In the genomic region with DNA sequence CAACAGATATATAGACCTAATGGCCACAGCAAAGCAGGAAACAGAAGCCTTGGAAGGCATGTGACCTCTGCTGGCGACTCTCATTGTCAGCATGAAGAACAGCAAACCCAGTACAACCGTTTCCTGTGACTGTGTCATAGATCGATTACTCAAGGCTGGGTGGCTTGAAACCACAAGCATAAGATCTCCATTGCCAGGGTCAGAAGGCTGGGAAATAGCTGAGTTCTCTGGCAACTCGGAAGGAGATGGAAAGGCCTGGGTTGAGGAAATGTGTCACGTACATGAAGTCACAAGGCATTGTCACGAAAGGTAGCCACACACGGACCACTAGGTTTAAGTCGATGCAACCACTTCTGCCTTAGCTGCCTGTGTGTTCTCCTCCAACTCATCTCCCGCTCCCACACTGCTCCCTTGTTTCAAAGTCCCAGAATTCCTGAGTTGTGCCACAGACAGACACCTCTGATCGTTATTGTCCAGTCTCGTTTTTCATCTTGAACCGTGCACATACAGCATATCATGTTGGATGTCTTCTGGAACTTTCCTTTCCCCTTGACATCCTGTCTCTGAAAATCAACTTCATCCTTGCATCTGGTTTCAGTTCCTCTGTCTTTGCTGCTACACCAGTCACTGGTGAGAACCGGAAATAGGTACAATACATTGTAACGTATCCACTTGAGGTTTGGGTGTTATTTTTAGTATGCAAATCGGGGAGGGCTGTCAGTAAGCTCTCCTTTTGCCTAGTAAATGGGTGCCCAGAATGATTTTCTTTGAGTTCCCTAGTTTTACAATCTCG, we compare ENCODE assay signal across 8 mouse cellular contexts. TPM values are rescaled to one million over a fixed set of nuclear protein-coding genes. Genes with fewer than 3 reads are reported as not detected.
DNase-seq lines count a peak whose midpoint lies in the region; ATAC-seq lines count a peak whose summit lies in the region.

No protein-coding gene starts in this region.

- WGBS in neural tube, embryonic 11.5 days: 88% methylated on average over 16 of the region's 16 CpGs
- 86% methylated on average over 16 of the region's 16 CpGs for WGBS in neural tube, embryonic 15.5 days
- 58% methylated on average over 16 of the region's 16 CpGs for WGBS in heart, embryonic 15.5 days

- H3K4me1 ChIP-seq in neural tube, embryonic 11.5 days (ENCODE audit: control insufficient read depth, insufficient read depth, low read length): 0 out of 2 replicates have a peak, but pooled peaks cover 1% of the 10 kb centered on the region
- H3K4me1 ChIP-seq in neural tube, embryonic 15.5 days: peaks cover 4% of the 10 kb centered on the region
- H3K4me1 ChIP-seq in heart, embryonic 15.5 days (replicated peaks): peaks cover 16% of the 10 kb centered on the region

- no peak overlapping the region for H3K27ac ChIP-seq in neural tube, embryonic 11.5 days (ENCODE audit: low read depth, low read length)
- H3K27ac ChIP-seq in neural tube, embryonic 15.5 days (replicated peaks): no peak overlapping the region
- peak overlapping the region; percentile 50 for H3K27ac ChIP-seq in heart, embryonic 15.5 days

- no peak overlapping the region for H3K9ac ChIP-seq in neural tube, embryonic 11.5 days (ENCODE audit: low read length)
- H3K9ac ChIP-seq in neural tube, embryonic 15.5 days (replicated peaks): no peak overlapping the region
- no peak overlapping the region for H3K9ac ChIP-seq in heart, embryonic 15.5 days

- no peaks in the 10 kb centered on the region for H3K27me3 ChIP-seq in neural tube, embryonic 11.5 days (ENCODE audit: control insufficient read depth, insufficient read depth, low read length)
- no peaks in the 10 kb centered on the region for H3K27me3 ChIP-seq in neural tube, embryonic 15.5 days (replicated peaks)
- no peaks in the 10 kb centered on the region for H3K27me3 ChIP-seq in heart, embryonic 15.5 days

- ATAC-seq in neural tube, embryonic 11.5 days (ENCODE audit: insufficient read depth, low FRiP score, low TSS enrichment): no peak
- no peak for ATAC-seq in neural tube, embryonic 15.5 days (ENCODE audit: low FRiP score)
- ATAC-seq in heart, embryonic 15.5 days (replicated peaks; ENCODE audit: insufficient number of reproducible peaks, insufficient read depth, low FRiP score, low read depth): no peak
- peak; percentile 62 for ATAC-seq in megakaryocyte progenitor cell, adult 5-6 weeks (replicated peaks; ENCODE audit: poor library complexity)
- ATAC-seq in cerebellum, adult (ENCODE audit: insufficient number of reproducible peaks, low FRiP score, low TSS enrichment): no peak

- no peaks in the 10 kb centered on the region; the same call in 1 of the 2 replicates for H3K36me3 ChIP-seq in neural tube, embryonic 11.5 days (ENCODE audit: control insufficient read depth, insufficient read depth, low read length)
- H3K36me3 ChIP-seq in neural tube, embryonic 15.5 days: no peaks in the 10 kb centered on the region
- H3K36me3 ChIP-seq in heart, embryonic 15.5 days: no peaks in the 10 kb centered on the region

- peak; percentile 4 for DNase-seq in neural tube, embryonic 11.5 days (ENCODE audit: low spot score)
- peak; percentile 59 for DNase-seq in thymus, postnatal 4 days
- DNase-seq in ovary, postnatal 10 days (ENCODE audit: low spot score): no peak
- no peak for DNase-seq in left cerebral cortex, postnatal 25 days (ENCODE audit: low spot score in 2 of 2)

- H3K9me3 ChIP-seq in neural tube, embryonic 11.5 days (ENCODE audit: control insufficient read depth, low read length): no peaks in the 10 kb centered on the region
- no peaks in the 10 kb centered on the region for H3K9me3 ChIP-seq in neural tube, embryonic 15.5 days (replicated peaks)
- H3K9me3 ChIP-seq in heart, embryonic 15.5 days (replicated peaks): no peaks in the 10 kb centered on the region

- intact Hi-C loops in left cerebral cortex, postnatal 25 days (cut with DNase I): no loop called here

- no peak overlapping the region for H3K4me3 ChIP-seq in neural tube, embryonic 11.5 days (ENCODE audit: low read depth, low read length)
- no peak overlapping the region for H3K4me3 ChIP-seq in neural tube, embryonic 15.5 days (replicated peaks)
- no peak overlapping the region for H3K4me3 ChIP-seq in heart, embryonic 15.5 days

- no peak overlapping the region for H3K4me2 ChIP-seq in neural tube, embryonic 11.5 days (ENCODE audit: low read depth)
- no peak overlapping the region for H3K4me2 ChIP-seq in neural tube, embryonic 15.5 days
- peak overlapping the region; percentile 1; the same call in 1 of the 2 replicates for H3K4me2 ChIP-seq in heart, embryonic 15.5 days

RNA-seq across cellular contexts. Expression of gene Ggta1, which starts 32.7 kb away (rescaled TPM):
- polyA plus RNA-seq in neural tube, embryonic 11.5 days (2014; fragmentation: Nextera tagmentation; extraction: Ambion mirVana): 7.3 and 9.5 TPM in 2 replicates
- 7.4 and 14.2 TPM in 2 replicates for polyA plus RNA-seq in neural tube, embryonic 15.5 days (2015; fragmentation: Nextera tagmentation; extraction: Ambion mirVana)
- 27.4 and 31.6 TPM in 2 replicates for polyA plus RNA-seq in heart, embryonic 15.5 days (2015; fragmentation: Nextera tagmentation; extraction: Ambion mirVana)
- total RNA-seq in megakaryocyte progenitor cell, adult 5-6 weeks (2015): 50.8 and 54.4 TPM in 2 replicates
- total RNA-seq in megakaryocyte progenitor cell, adult 5-6 weeks (2017): 72.0 and 77.3 TPM in 2 replicates
- total RNA-seq in left cerebral cortex, postnatal 25 days (2021): 1 to 10 TPM; 2.8 to 3.4 TPM

Comparison
In these comparisons a context has a peak if more than half of its experiments do, and no peak if none do; other contexts are left out.
1. DNase-seq: peak in neural tube, embryonic 11.5 days (single experiment) and thymus, postnatal 4 days (single experiment); none in ovary, postnatal 10 days (single experiment) and left cerebral cortex, postnatal 25 days (0 of 2).